In genomic region chr2:163735980-163736379, GRCm38 (mm10) we compare ENCODE assay signal across 10 mouse cellular contexts. TPM values are rescaled to one million over a fixed set of nuclear protein-coding genes. Genes with fewer than 3 reads are reported as not detected.
DNase-seq lines count a peak whose midpoint lies in the region; ATAC-seq and TF ChIP-seq lines count a peak whose summit lies in the region.
"Had no signal": no experiment of that assay in that cellular context is flagged by ENCODE, and none has a peak within 500 bp of the region (broad histone marks: within the 10 kb centered on the region; RNA-seq: fewer than 3 reads in every experiment).

No protein-coding gene starts in this region.

- no peak overlapping the region for H3K4me3 ChIP-seq in kidney, embryonic 14.5 days (ENCODE audit: low read length)
- H3K4me3 ChIP-seq in layer of hippocampus, adult 2 months: no peak overlapping the region
- H3K4me3 ChIP-seq: left cerebral cortex, adult 2 months had no signal

- TF ChIP-seq CTCF in layer of hippocampus, adult 2 months (conservative IDR thresholded peaks at IDR 0.05): no peak

- no peak for ATAC-seq in kidney, embryonic 14.5 days (ENCODE audit: low FRiP score, low TSS enrichment)
- ATAC-seq in CD4-positive, CD25-positive, alpha-beta regulatory T cell, adult 4 months: no peak
- ATAC-seq: forebrain, postnatal 0 days had no signal

- peak; percentile 73 for DNase-seq in kidney, adult 11 months
- peak; percentile 71 to 90 for DNase-seq in heart, adult 18-20 months
- DNase-seq in kidney, adult 8-10 months: peak; percentile 51 to 70
- DNase-seq in lung, postnatal 25 days (ENCODE audit: low spot score): peak; percentile 48
- no peak for DNase-seq in layer of hippocampus, adult 2 months (ENCODE audit: low spot score in 2 of 2)
- DNase-seq in T-cell, adult 2 months (ENCODE audit: low spot score): no peak
- DNase-seq: forebrain, postnatal 0 days had no signal

- no peaks in the 10 kb centered on the region for H3K9me3 ChIP-seq in kidney, embryonic 14.5 days (ENCODE audit: control insufficient read depth, low read length)

- H3K27ac ChIP-seq in kidney, embryonic 14.5 days (ENCODE audit: low read depth, low read length): no peak overlapping the region
- no peak overlapping the region for H3K27ac ChIP-seq in layer of hippocampus, adult 2 months
- H3K27ac ChIP-seq: left cerebral cortex, adult 2 months had no signal

- no peaks in the 10 kb centered on the region for H3K27me3 ChIP-seq in kidney, embryonic 14.5 days (ENCODE audit: control insufficient read depth, insufficient read depth, low read length)

- H3K36me3 ChIP-seq in kidney, embryonic 14.5 days (ENCODE audit: control insufficient read depth, insufficient read depth, low read length): no peaks in the 10 kb centered on the region

- H3K4me2 ChIP-seq in kidney, embryonic 14.5 days (replicated peaks; ENCODE audit: low read depth, low read length): no peak overlapping the region

- no peaks in the 10 kb centered on the region for H3K4me1 ChIP-seq in kidney, embryonic 14.5 days (ENCODE audit: control insufficient read depth, insufficient read depth, low read length)

- WGBS in kidney, embryonic 14.5 days: 73% methylated on average over 6 of the region's 6 CpGs

- H3K9ac ChIP-seq in kidney, embryonic 14.5 days (ENCODE audit: low read depth, low read length): no peak overlapping the region
- H3K9ac ChIP-seq: forebrain, postnatal 0 days had no signal

RNA-seq across cellular contexts. Expression of gene Ada, which starts 14.1 kb away (rescaled TPM):
- polyA plus RNA-seq in kidney, embryonic 14.5 days (2014; fragmentation: Nextera tagmentation; extraction: Ambion mirVana): 9.7 and 10.1 TPM in 2 replicates
- total RNA-seq in heart, adult 18-20 months (2021): 1 to 10 TPM; 1.1 to 1.3 TPM
- 10 to 100 TPM in 1 of 2 experiments, 1 to 10 TPM in 1; 9.2 to 13.8 TPM for polyA plus RNA-seq in CD4-positive, CD25-positive, alpha-beta regulatory T cell, adult 4 months (2017; shearing (Covaris generic))
- total RNA-seq in layer of hippocampus, adult 2 months (2021): 1 to 10 TPM; 1.1 to 1.9 TPM

Comparison
In these comparisons a context has a peak if more than half of its experiments do, and no peak if none do; other contexts are left out.
1. DNase-seq: peak in kidney, adult 11 months (single experiment), heart, adult 18-20 months (2 of 2), kidney, adult 8-10 months (2 of 2) and lung, postnatal 25 days (single experiment); none in layer of hippocampus, adult 2 months (0 of 2) and T-cell, adult 2 months (single experiment).